Mouse (Mus musculus) ES-Bruce4 (cell line): ENCODE data around the gene Tbrg1. TPM values are rescaled to one million over a fixed set of nuclear protein-coding genes. Genes with fewer than 3 reads are reported as not detected.
A peak's percentile ranks its signal among the peaks of the same experiment; 100 is the strongest.

Experiments
- H3K27ac ChIP-seq: 2 replicates; pipeline ENCODE4 v1.5.1; 2012; ENCODE audit warnings: low read length, inconsistent platforms; ENCODE audit not compliant: insufficient read depth
- H3K27me3 ChIP-seq: 2 replicates; pipeline ENCODE4 v1.6.1; 2012; ENCODE audit warnings: mild to moderate bottlenecking, low read length, inconsistent platforms; ENCODE audit not compliant: control insufficient read depth, poor library complexity, insufficient read depth, severe bottlenecking
- H3K36me3 ChIP-seq: 2 replicates; pipeline ENCODE4 v1.6.1; 2012; ENCODE audit warnings: inconsistent platforms, mild to moderate bottlenecking, low read length, moderate library complexity; ENCODE audit not compliant: control insufficient read depth, poor library complexity, insufficient read depth, severe bottlenecking
- H3K4me1 ChIP-seq: one replicate; pipeline ENCODE4 v1.8.1; 2011; ENCODE audit warnings: low read length; ENCODE audit not compliant: control insufficient read depth, insufficient read depth
- H3K4me3 ChIP-seq: 2 replicates; pipeline ENCODE4 v1.5.1; 2011; ENCODE audit warnings: low read depth, mild to moderate bottlenecking, low read length
- H3K9ac ChIP-seq: 2 replicates; pipeline ENCODE4 v1.6.1; 2012; ENCODE audit warnings: low read depth, mild to moderate bottlenecking, inconsistent platforms; ENCODE audit not compliant: poor library complexity, severe bottlenecking
- H3K9me3 ChIP-seq: replicated peaks from 2 replicates; pipeline ENCODE4 v1.6.1; 2012; ENCODE audit warnings: mild to moderate bottlenecking, low read length, inconsistent platforms; ENCODE audit not compliant: control insufficient read depth, poor library complexity, insufficient read depth, severe bottlenecking
- CTCF ChIP-seq: IDR thresholded peaks from one replicate; pipeline ENCODE4 v1.8.1; 2011; ENCODE audit warnings: low read depth, low read length
- EP300 ChIP-seq: IDR thresholded peaks from 2 replicates; pipeline ENCODE4 v1.6.1; 2011; ENCODE audit warnings: low read depth, low read length; ENCODE audit not compliant: insufficient read depth
- POLR2A ChIP-seq: IDR thresholded peaks from one replicate; pipeline ENCODE4 v1.8.1; 2011; ENCODE audit warnings: low read length; ENCODE audit not compliant: insufficient read depth
- polyA plus RNA-seq: library from polyadenylated mRNA; stranded (reverse); fragments of >200 nt; gene quantifications from 2 replicates; pipeline ENCODE4 v1.2.4, GENCODE M21; 2011; ENCODE audit warnings: low read depth; ENCODE audit not compliant: missing spikeins, insufficient read depth, insufficient read length

The Tbrg1 gene
- polyA plus RNA-seq, 1 experiment, result 191 TPM

DNA sequence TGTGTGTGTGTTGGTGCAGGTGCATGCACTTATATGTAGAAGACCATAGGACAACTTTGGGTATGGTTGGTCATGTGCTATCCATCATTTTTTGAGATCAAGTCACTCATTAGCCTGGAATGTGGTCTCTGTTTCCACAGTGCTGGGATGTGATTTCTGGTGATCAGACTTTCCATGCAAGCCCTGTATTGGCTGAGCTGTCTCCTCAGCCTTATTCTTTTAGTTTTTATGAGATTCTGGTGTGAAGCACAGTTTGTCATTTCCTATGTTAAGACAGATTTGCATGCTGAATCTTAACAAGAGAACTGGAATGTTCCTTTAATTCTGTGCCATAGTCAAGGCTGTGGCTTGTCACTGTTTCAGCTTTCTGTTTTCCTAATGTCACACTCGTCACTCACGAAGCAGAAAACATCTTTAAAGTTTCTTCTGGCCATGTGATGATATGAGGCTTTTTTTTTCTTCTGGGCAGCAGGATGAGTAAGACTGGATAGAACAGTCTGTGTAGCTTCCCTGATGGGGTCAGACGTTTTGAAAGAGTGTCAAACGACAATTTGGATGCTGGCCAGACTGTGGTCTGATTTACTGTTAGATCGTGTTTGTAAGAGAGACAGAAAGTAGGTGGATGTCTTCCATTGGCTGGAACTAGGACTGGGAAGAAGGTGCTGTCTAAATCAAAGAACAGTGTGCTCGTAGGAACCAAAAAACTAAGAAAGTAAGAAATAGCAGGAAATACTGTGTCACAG lies 20.1 kb downstream of the Tbrg1 start:
- Histone ChIP-seq H3K9ac (no peak overlapping the region), H3K36me3 (no peaks in the 10 kb centered on the region), H3K4me1 (no peaks in the 10 kb centered on the region), H3K9me3 (no peaks in the 10 kb centered on the region), H3K27me3 (no peaks in the 10 kb centered on the region), H3K4me3 (no peak overlapping the region), H3K27ac (no peak overlapping the region)
- TF ChIP-seq POLR2A (no peak), CTCF (no peak), EP300 (no peak)

DNA sequence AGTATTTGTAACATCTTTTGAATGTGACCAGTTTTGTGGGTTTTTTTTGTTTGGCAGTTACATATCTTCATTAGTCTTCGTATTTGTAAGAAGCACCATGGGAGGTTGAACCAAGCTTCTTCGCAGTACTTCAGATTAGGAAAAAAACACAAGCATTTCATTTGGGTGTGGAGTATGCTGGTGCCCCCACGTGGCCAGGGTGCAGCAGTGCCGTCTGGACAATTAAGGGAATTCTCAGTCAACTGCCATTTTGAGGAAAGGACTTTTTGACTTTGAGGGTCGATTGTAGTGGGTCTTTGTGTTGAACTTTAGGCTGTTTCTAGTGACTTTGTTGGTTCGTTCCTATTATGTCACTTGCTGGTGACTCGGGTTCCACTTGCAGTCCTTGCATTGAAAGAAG lies 20.8 kb downstream of the Tbrg1 start:
- Histone ChIP-seq H3K4me3 (no peak overlapping the region), H3K27ac (no peak overlapping the region), H3K9ac (no peak overlapping the region), H3K9me3 (no peaks in the 10 kb centered on the region), H3K27me3 (no peaks in the 10 kb centered on the region), H3K36me3 (no peaks in the 10 kb centered on the region), H3K4me1 (no peaks in the 10 kb centered on the region)
- no peak for TF ChIP-seq POLR2A
- TF ChIP-seq EP300, result no peak
- TF ChIP-seq CTCF, result peak; percentile 85

DNA sequence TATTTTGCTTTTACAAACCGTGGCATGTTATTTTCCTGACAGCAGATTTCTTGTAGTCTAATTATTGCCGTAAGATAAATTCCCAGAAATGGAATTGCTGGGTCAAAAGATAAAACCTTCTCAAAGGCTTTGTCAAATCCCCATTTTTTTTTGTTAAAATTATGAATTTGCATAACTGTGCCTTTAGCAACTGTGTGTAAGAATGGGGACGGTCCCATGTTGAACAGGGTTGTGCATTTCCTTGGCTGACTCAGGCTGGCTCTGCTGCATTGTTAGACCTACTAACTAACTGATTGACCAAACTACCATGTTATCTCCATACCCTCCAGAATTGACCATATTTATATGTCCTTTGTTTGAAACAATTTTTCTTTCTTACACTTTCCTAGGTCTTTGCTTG lies 22.8 kb downstream of the Tbrg1 start:
- Histone ChIP-seq H3K4me3 (no peak overlapping the region), H3K27ac (no peak overlapping the region), H3K9ac (no peak overlapping the region), H3K4me1 (no peaks in the 10 kb centered on the region), H3K9me3 (no peaks in the 10 kb centered on the region), H3K27me3 (no peaks in the 10 kb centered on the region), H3K36me3 (no peaks in the 10 kb centered on the region)
- TF ChIP-seq CTCF (no peak), EP300 (no peak), POLR2A (no peak)

DNA sequence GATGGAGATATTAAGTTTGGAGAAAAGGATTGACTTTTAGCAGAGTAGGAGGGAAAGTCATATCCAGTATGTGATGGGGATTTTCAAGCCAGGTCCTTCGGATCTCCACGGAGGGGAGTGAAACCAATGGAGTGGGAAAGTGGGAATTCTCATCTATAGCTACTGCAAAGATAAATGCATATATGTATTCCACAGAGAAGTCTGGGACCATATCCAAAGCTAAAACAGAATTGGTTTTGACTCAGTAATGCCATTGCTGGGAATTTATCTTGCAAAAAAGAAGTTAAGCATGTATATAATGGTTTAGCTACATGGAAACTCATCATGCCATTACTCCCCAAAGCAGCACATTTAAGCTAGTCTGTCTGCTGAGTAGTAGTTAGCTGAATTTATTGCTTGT lies 24.8 kb downstream of the Tbrg1 start:
- H3K4me1 ChIP-seq, result no peaks in the 10 kb centered on the region
- H3K4me3 ChIP-seq, result no peak overlapping the region
- H3K9ac ChIP-seq, result no peak overlapping the region
- H3K27me3 ChIP-seq, result no peaks in the 10 kb centered on the region
- TF ChIP-seq CTCF, result no peak
- no peak for TF ChIP-seq POLR2A
- TF ChIP-seq EP300, result no peak
- H3K36me3 ChIP-seq, result no peaks in the 10 kb centered on the region
- H3K27ac ChIP-seq, result no peak overlapping the region
- no peaks in the 10 kb centered on the region for H3K9me3 ChIP-seq

DNA sequence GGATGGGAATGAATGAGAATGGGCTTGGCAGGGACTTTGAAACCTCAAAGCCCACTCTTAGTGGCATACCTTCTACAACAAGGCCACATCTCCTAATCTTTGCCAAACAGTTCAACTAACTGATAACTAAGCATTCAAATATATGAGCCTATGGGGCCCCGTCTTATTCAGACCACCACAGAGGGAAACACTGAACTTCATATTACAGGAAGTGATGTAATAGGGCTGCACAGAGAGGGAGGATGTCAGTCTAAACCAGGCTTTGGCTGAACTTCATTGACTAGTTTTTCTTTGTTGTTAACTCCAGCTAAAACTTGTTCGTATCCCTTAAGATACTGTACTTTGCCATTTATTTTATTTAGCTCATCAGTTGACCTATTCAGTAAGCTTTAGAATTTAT lies 27.2 kb downstream of the Tbrg1 start:
- TF ChIP-seq CTCF (no peak), POLR2A (no peak), EP300 (no peak)
- no peaks in the 10 kb centered on the region for H3K27me3 ChIP-seq

DNA sequence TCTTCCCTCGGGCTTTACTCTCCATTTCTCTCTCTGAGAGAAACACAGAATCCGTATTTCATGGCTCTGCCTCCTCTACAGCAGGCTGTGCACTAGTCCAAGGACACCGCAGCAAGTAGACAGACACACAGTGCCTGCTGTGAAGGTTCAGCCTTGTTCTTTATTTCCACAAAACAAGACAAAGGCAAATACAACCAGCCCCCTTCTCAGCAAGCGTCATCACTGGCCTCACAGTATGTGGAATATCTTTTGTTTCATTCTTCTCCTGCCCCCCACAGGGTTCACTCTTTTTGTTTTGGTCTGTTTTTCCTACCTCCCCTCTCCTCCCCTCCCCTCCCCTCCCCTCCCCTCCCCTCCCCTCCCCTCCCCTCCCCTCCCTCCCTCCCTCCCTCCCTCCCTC lies 28.5 kb downstream of the Tbrg1 start:
- Histone ChIP-seq H3K4me3 (no peak overlapping the region), H3K27me3 (no peaks in the 10 kb centered on the region), H3K9me3 (no peaks in the 10 kb centered on the region), H3K36me3 (no peaks in the 10 kb centered on the region), H3K4me1 (no peaks in the 10 kb centered on the region), H3K27ac (0 out of 2 replicates have a peak overlapping the region, but pooled peaks have one; percentile 12), H3K9ac (no peak overlapping the region)
- TF ChIP-seq POLR2A (no peak), CTCF (no peak), EP300 (no peak)

More for the DNA sequence above, 27.2 kb downstream of the Tbrg1 start:
- Histone ChIP-seq H3K4me1 (no peaks in the 10 kb centered on the region), H3K27ac (no peak overlapping the region), H3K36me3 (no peaks in the 10 kb centered on the region), H3K4me3 (no peak overlapping the region), H3K9me3 (no peaks in the 10 kb centered on the region), H3K9ac (no peak overlapping the region)
